In genomic region chr6:30471706-30472105, GRCm38 (mm10) we compare ENCODE assay signal across 28 mouse cellular contexts. TPM values are rescaled to one million over a fixed set of nuclear protein-coding genes. Genes with fewer than 3 reads are reported as not detected.
DNase-seq lines count a peak whose midpoint lies in the region; ATAC-seq and TF ChIP-seq lines count a peak whose summit lies in the region.
"Had no signal": no experiment of that assay in that cellular context is flagged by ENCODE, and none has a peak within 500 bp of the region (broad histone marks: within the 10 kb centered on the region; RNA-seq: fewer than 3 reads in every experiment).

No protein-coding gene starts in this region.

- H3ac ChIP-seq in myocyte (ENCODE audit: control insufficient read depth, insufficient read length) = no peak overlapping the region

- H3K9me3 ChIP-seq in forebrain, embryonic 10.5 days = no peaks in the 10 kb centered on the region
- no peaks in the 10 kb centered on the region for H3K9me3 ChIP-seq in forebrain, embryonic 13.5 days (replicated peaks)
- peaks cover 5% of the 10 kb centered on the region; the same call in 1 of the 2 replicates for H3K9me3 ChIP-seq in limb, embryonic 12.5 days
- H3K9me3 ChIP-seq: embryonic facial prominence, embryonic 12.5 days; forebrain, embryonic 15.5 days; G1E; heart, embryonic 15.5 days; hindbrain, embryonic 10.5 days; hindbrain, embryonic 13.5 days; intestine, embryonic 15.5 days had no signal

- no peak overlapping the region for H3K9ac ChIP-seq in forebrain, embryonic 13.5 days
- H3K9ac ChIP-seq in limb, embryonic 12.5 days (replicated peaks) = no peak overlapping the region
- H3K9ac ChIP-seq: embryonic facial prominence, embryonic 12.5 days; forebrain, embryonic 15.5 days; heart, embryonic 12.5 days; heart, embryonic 15.5 days; hindbrain, embryonic 13.5 days; intestine, embryonic 15.5 days had no signal

- H3K4me2 ChIP-seq in forebrain, embryonic 13.5 days = no peak overlapping the region
- no peak overlapping the region for H3K4me2 ChIP-seq in limb, embryonic 12.5 days
- H3K4me2 ChIP-seq in myocyte (ENCODE audit: low read depth) = no peak overlapping the region
- H3K4me2 ChIP-seq: embryonic facial prominence, embryonic 12.5 days; forebrain, embryonic 15.5 days; heart, embryonic 12.5 days; heart, embryonic 15.5 days; hindbrain, embryonic 13.5 days; intestine, embryonic 15.5 days had no signal

- H3K27ac ChIP-seq in forebrain, embryonic 10.5 days = no peak overlapping the region
- no peak overlapping the region for H3K27ac ChIP-seq in forebrain, embryonic 13.5 days
- H3K27ac ChIP-seq in limb, embryonic 12.5 days = peak overlapping the region; percentile 56; the same call in 1 of the 2 replicates
- H3K27ac ChIP-seq: embryonic facial prominence, embryonic 12.5 days; forebrain, embryonic 15.5 days; heart, embryonic 15.5 days; hindbrain, embryonic 10.5 days; hindbrain, embryonic 13.5 days; intestine, embryonic 15.5 days had no signal

- DNase-seq in forebrain, embryonic 10.5 days (ENCODE audit: extremely low spot score, low spot score) = peak; percentile 12
- DNase-seq in ovary, adult 18-20 months (ENCODE audit: low spot score) = no peak
- DNase-seq in kidney, adult 18-20 months = no peak
- DNase-seq: adrenal gland, postnatal 14 days; B cell, adult 2 months; cerebellum, adult 11 months; cerebellum, adult 2 months; cerebellum, postnatal 25 days; embryo, embryonic 11 days; gastrocnemius, postnatal 25 days; heart, adult 18-20 months; heart, postnatal 10 days; heart, postnatal 36 days had no signal

- no peak overlapping the region for H3K4me3 ChIP-seq in forebrain, embryonic 10.5 days
- no peak overlapping the region for H3K4me3 ChIP-seq in forebrain, embryonic 13.5 days
- no peak overlapping the region for H3K4me3 ChIP-seq in limb, embryonic 12.5 days (replicated peaks)
- H3K4me3 ChIP-seq in myocyte = no peak overlapping the region
- H3K4me3 ChIP-seq: embryonic facial prominence, embryonic 12.5 days; forebrain, embryonic 15.5 days; heart, embryonic 12.5 days; heart, embryonic 15.5 days; hindbrain, embryonic 10.5 days; hindbrain, embryonic 13.5 days; intestine, embryonic 15.5 days had no signal

- ATAC-seq in forebrain, embryonic 13.5 days = no peak
- ATAC-seq in limb, embryonic 12.5 days (ENCODE audit: insufficient number of reproducible peaks, insufficient read depth, low FRiP score, low TSS enrichment, low read depth) = no peak
- ATAC-seq: forebrain, embryonic 15.5 days; hindbrain, embryonic 16.5 days; intestine, embryonic 15.5 days; Patski had no signal

- WGBS in forebrain, embryonic 10.5 days = 76% methylated on average over 3 of the region's 3 CpGs
- 72% methylated on average over 3 of the region's 3 CpGs for WGBS in forebrain, embryonic 13.5 days
- WGBS in limb, embryonic 12.5 days = 46% methylated on average over 3 of the region's 3 CpGs

- H3K36me3 ChIP-seq in forebrain, embryonic 10.5 days (replicated peaks) = peaks cover 6% of the 10 kb centered on the region; the same call in 1 of the 2 replicates
- H3K36me3 ChIP-seq in forebrain, embryonic 13.5 days (ENCODE audit: poor library complexity, severe bottlenecking) = no peaks in the 10 kb centered on the region
- no peaks in the 10 kb centered on the region for H3K36me3 ChIP-seq in limb, embryonic 12.5 days
- no peaks in the 10 kb centered on the region for H3K36me3 ChIP-seq in myocyte (ENCODE audit: control insufficient read depth, insufficient read depth)
- H3K36me3 ChIP-seq: embryonic facial prominence, embryonic 12.5 days; forebrain, embryonic 15.5 days; heart, embryonic 15.5 days; intestine, embryonic 15.5 days had no signal

- H3K27me3 ChIP-seq in forebrain, embryonic 10.5 days (ENCODE audit: poor library complexity, severe bottlenecking) = no peaks in the 10 kb centered on the region
- H3K27me3 ChIP-seq in forebrain, embryonic 13.5 days = no peaks in the 10 kb centered on the region
- H3K27me3 ChIP-seq in limb, embryonic 12.5 days = no peaks in the 10 kb centered on the region
- no peaks in the 10 kb centered on the region for H3K27me3 ChIP-seq in myocyte (ENCODE audit: control insufficient read depth, insufficient read depth, insufficient read length)
- H3K27me3 ChIP-seq: CH12.LX; embryonic facial prominence, embryonic 12.5 days; forebrain, embryonic 15.5 days; heart, embryonic 12.5 days; heart, embryonic 15.5 days; hindbrain, embryonic 13.5 days; intestine, embryonic 15.5 days; Patski had no signal

- H3K79me2 ChIP-seq in myocyte (ENCODE audit: control insufficient read depth, insufficient read depth) = no peaks in the 10 kb centered on the region

- H3K4me1 ChIP-seq in forebrain, embryonic 10.5 days = peaks cover 27% of the 10 kb centered on the region
- peaks cover 14% of the 10 kb centered on the region for H3K4me1 ChIP-seq in forebrain, embryonic 13.5 days
- peaks cover 19% of the 10 kb centered on the region; the same call in 1 of the 2 replicates for H3K4me1 ChIP-seq in limb, embryonic 12.5 days (replicated peaks)

- no peak for TF ChIP-seq POLR2A in myocyte (IDR thresholded peaks at IDR 0.05; ENCODE audit: insufficient read length, low read depth)

TF ChIP-seq in myocyte, 11 proteins besides CTCF, POLR2A, EP300 and RAD21:
- TF ChIP-seq CEBPB (IDR thresholded peaks at IDR 0.05; ENCODE audit: insufficient read depth, poor library complexity, severe bottlenecking) = no peak
- no peak for TF ChIP-seq MAX (IDR thresholded peaks at IDR 0.05; ENCODE audit: low read depth)
- TF ChIP-seq USF1 (IDR thresholded peaks at IDR 0.05; ENCODE audit: low read depth) = no peak
- no peak for TF ChIP-seq E2F4 (IDR thresholded peaks at IDR 0.05; ENCODE audit: insufficient read depth)
- TF ChIP-seq TCF12 (IDR thresholded peaks at IDR 0.05; ENCODE audit: insufficient read depth, poor library complexity, severe bottlenecking) = peak; percentile 10
- TF ChIP-seq MYOG (IDR thresholded peaks at IDR 0.05; ENCODE audit: control insufficient read depth in 1 of 3, insufficient read depth in 1 of 3, insufficient read length in 2 of 3, low read depth in 2 of 3) = peak in 1 of 3 experiments; percentile 22
- peak in 2 of 3 experiments; percentile 32 to 51 for TF ChIP-seq MYOD1 (IDR thresholded peaks at IDR 0.05; ENCODE audit: control insufficient read depth in 1 of 3, insufficient read length in 2 of 3, low read depth in 2 of 3)

RNA-seq across cellular contexts. Expression of gene Tmem209, which starts 37.9 kb away (rescaled TPM):
- polyA plus RNA-seq in forebrain, embryonic 10.5 days (2016; fragmentation: Nextera tagmentation; extraction: Ambion mirVana) = 54.3 and 56.6 TPM in 2 replicates
- polyA plus RNA-seq in forebrain, embryonic 13.5 days (2015; fragmentation: Nextera tagmentation; extraction: Ambion mirVana) = 37.6 and 41.4 TPM in 2 replicates
- polyA plus RNA-seq in limb, embryonic 12.5 days (2016; fragmentation: Nextera tagmentation; extraction: Ambion mirVana) = 36.4 and 39.9 TPM in 2 replicates
- polyA plus RNA-seq in myocyte (2012; fragmentation: generic; extraction: Trizol) = 24.3 TPM

RNA-seq across cellular contexts. Expression of gene Ssmem1, which starts 37.9 kb away (rescaled TPM):
- 0.16 and 0.34 TPM in 2 replicates for polyA plus RNA-seq in forebrain, embryonic 10.5 days (2016; fragmentation: Nextera tagmentation; extraction: Ambion mirVana)
- polyA plus RNA-seq in forebrain, embryonic 13.5 days (2015; fragmentation: Nextera tagmentation; extraction: Ambion mirVana) = 0.26 TPM in 1 of 2 replicates, not detected in the other
- polyA plus RNA-seq in limb, embryonic 12.5 days (2016; fragmentation: Nextera tagmentation; extraction: Ambion mirVana) = 0.50 TPM in 1 of 2 replicates, not detected in the other
- 0.05 TPM for polyA plus RNA-seq in myocyte (2012; fragmentation: generic; extraction: Trizol)
- polyA plus RNA-seq: forebrain, embryonic 11.5 days; forebrain, embryonic 15.5 days; G1E; intestine, embryonic 15.5 days had no signal
